Mouse (Mus musculus) erythroblast, embryonic 14.5 days (primary cell): ENCODE measurements at regions not wholly inside any gene's neighbourhood (a gene's known extent, or its start where the extent isn't known, plus 50 kb on each side); places are given as distances from the start of the nearest gene placed in this dataset.

Experiments used
- H3K27me3 ChIP-seq: 2 replicates; pipeline ENCODE4 v1.6.1; 2012; ENCODE audit warnings: inconsistent platforms; ENCODE audit not compliant: control insufficient read depth
- H3K36me3 ChIP-seq: 2 replicates; pipeline ENCODE4 v1.6.1; 2012; ENCODE audit warnings: mild to moderate bottlenecking, inconsistent platforms; ENCODE audit not compliant: control insufficient read depth
- H3K4me1 ChIP-seq: 2 replicates; pipeline ENCODE4 v1.6.1; 2012; ENCODE audit warnings: inconsistent platforms; ENCODE audit not compliant: control insufficient read depth
- H3K4me3 ChIP-seq: replicated peaks from 2 replicates; pipeline ENCODE3; 2012; ENCODE audit warnings: moderate library complexity, mild to moderate bottlenecking, inconsistent platforms
- H3K9me3 ChIP-seq: 2 replicates; pipeline ENCODE4 v1.6.1; 2012; ENCODE audit warnings: low read length, inconsistent platforms, mixed read lengths; ENCODE audit not compliant: control insufficient read depth
- GATA1 ChIP-seq: IDR thresholded peaks from 2 replicates; pipeline ENCODE4 v1.6.1; 2012; ENCODE audit warnings: low read length, inconsistent platforms, mixed read lengths
- TAL1 ChIP-seq: IDR thresholded peaks from 3 replicates; pipeline ENCODE4 v1.6.1; 2012; ENCODE audit warnings: low read length, inconsistent platforms, mixed read lengths

DNA sequence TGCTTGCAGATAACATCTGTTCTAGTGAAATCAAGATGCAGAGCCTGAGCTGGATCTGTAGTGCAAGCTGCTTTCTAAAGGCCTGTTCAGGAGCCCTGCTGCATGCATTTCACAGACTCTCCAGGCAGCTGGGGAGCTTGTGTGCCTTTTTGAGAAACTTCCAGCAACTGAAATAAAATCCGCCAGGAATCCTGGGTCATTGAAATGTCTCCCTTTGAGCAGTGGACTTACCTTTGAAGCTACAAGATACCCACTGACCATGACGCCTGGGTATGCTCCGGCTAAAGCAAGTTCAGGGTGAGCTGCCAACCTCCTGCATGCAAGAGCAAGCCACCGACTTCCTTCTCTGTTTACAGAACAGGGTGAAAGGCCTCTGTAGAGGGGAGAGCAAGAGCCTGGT lies 278.7 kb downstream of the Cenpw start:
- no peaks in the 10 kb centered on the region for H3K4me1 ChIP-seq
- H3K9me3 ChIP-seq = no peaks in the 10 kb centered on the region
- H3K27me3 ChIP-seq = no peaks in the 10 kb centered on the region
- no peak overlapping the region for H3K4me3 ChIP-seq
- no peaks in the 10 kb centered on the region for H3K36me3 ChIP-seq
- TF ChIP-seq GATA1 (no peak), TAL1 (no peak)

DNA sequence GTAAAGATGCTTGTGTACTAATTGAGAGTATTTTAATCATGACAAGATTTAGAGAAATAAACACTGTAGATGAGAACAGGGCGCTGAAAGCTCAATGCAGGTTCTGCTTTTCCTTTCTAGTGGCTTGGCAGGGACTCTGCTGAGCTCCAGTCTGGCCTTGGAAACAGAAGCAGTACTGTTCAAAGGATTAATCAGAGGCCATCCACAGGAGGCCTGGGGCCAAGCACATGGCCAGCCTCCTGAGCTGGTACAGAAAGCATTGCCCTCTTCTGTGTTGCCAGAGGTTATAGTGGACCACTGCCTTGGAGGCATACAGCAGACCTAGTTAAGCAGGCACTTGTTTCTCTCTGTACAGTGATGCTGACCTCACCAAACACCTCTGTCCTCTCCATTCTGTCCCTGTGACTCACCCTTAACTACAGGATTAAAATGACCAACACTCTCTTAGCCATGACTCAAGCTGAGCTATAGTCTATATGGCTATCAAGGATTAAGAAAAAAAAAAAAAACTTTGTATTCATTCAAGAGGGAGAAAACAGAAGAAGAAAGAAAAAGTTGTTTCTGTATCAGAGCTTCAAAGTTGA lies 302.5 kb downstream of the Cenpw start:
- Histone ChIP-seq H3K4me1 (no peaks in the 10 kb centered on the region), H3K4me3 (no peak overlapping the region), H3K27me3 (no peaks in the 10 kb centered on the region), H3K9me3 (no peaks in the 10 kb centered on the region), H3K36me3 (no peaks in the 10 kb centered on the region)
- TF ChIP-seq GATA1 (no peak), TAL1 (no peak)

DNA sequence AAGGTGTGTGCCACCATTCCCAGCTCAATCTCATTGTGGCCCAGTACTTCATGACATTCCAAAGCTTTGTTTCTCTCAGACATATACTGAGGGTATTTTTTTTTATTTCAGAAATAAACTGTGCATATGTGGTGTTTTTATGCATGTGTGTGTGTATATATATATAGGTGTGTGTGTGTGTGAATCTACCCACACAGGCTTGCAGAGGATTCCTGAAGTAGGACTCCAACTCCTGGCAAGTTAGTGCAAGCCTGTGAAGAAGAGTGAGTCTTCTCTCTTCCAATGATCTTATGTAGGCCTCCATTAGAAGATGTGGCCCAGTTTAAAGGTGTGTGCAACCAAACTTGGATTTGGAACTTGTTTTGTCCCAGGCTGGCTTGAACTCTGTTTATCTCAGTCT lies 328.9 kb upstream of the Rspo3 start:
- H3K9me3 ChIP-seq = no peaks in the 10 kb centered on the region
- H3K36me3 ChIP-seq = no peaks in the 10 kb centered on the region
- H3K4me3 ChIP-seq = no peak overlapping the region
- H3K4me1 ChIP-seq = no peaks in the 10 kb centered on the region
- no peaks in the 10 kb centered on the region for H3K27me3 ChIP-seq
- TF ChIP-seq TAL1 = no peak
- TF ChIP-seq GATA1 = no peak

DNA sequence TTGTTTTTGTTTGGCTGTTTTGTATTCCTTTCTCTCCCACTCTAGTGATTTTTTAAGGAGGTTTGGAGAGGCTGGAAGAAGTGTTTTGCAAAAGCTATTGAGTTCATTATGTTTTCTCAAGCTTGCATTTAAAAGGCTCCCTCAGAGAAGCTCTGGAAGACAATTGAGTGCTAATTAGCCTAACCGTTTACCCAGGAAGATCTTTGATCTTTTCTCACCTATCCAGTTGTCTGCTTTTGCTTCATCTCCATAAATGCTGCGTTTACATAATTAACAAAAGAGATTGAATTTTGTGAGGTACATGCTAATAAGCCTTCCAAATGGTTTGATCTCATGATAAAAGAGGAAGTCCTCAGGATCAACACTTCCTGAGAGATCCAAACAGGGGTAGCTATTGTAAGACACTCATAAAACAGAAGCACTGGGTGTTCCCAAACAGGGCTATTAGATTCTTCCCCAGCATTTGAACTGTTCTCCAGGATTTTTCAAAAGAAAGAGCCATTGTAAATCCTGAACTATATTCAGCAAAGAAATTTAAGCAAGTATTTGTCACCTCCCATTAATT lies 320.2 kb upstream of the Rspo3 start:
- no peaks in the 10 kb centered on the region for H3K27me3 ChIP-seq
- no peak overlapping the region for H3K4me3 ChIP-seq
- TF ChIP-seq GATA1 (no peak), TAL1 (no peak)
- H3K36me3 ChIP-seq = no peaks in the 10 kb centered on the region
- H3K4me1 ChIP-seq = no peaks in the 10 kb centered on the region
- H3K9me3 ChIP-seq = no peaks in the 10 kb centered on the region

DNA sequence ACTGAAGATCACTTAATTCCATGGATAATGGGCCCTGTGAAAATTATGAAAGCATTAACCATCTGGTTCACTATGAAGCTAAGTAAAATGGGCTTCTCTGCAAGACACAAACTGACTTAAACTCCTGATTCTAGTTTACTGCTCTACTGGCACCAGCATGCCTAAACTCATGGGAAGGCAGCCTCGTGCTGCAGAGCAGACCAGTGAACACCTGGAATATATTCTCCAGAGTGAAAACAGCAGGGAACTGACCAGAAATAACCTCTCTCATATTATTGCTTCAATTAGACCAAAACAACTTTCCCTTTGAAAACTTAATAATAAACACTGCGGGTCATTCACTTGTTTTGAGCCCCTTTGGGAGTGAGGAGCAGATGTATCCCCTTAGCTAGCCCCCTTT lies 316.8 kb upstream of the Rspo3 start:
- H3K27me3 ChIP-seq = no peaks in the 10 kb centered on the region
- TF ChIP-seq GATA1 = no peak
- no peak for TF ChIP-seq TAL1
- H3K9me3 ChIP-seq = no peaks in the 10 kb centered on the region
- no peaks in the 10 kb centered on the region for H3K4me1 ChIP-seq
- H3K36me3 ChIP-seq = no peaks in the 10 kb centered on the region
- no peak overlapping the region for H3K4me3 ChIP-seq

DNA sequence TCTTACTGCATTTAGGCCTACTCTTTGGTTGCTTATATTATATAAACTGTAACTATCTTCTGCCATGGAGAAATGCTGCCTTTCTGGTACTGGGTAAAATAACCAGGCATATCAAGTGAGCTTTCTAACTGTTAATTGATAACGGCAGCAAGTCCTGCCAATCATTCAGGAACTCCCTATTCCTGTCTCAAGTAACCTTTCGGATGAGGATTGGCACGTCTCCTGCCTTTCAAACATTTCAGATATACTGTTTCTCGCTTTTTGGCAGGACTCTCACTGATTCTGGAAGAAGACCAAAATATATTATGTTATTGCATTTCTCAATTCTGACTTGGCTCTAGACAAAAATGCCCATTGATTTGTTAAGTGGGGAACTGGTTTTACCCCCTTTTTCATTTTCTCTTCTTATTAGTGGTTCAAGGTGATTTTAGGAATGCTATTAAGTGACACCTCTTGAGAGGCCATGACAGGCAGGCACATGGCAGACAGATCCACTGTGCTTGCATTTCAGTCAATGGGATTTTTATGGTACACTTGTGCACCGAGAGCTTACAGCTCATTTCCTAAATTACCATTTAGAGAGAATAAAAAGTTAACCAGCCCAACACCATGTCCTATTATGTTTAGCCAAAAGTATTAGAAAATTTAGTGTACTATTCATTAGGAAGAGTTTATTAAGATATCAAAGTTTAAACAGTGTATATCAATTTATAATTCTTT lies 289.4 kb upstream of the Rspo3 start:
- Histone ChIP-seq H3K9me3 (no peaks in the 10 kb centered on the region), H3K4me1 (no peaks in the 10 kb centered on the region), H3K27me3 (no peaks in the 10 kb centered on the region), H3K4me3 (no peak overlapping the region), H3K36me3 (no peaks in the 10 kb centered on the region)
- TF ChIP-seq TAL1 = no peak
- TF ChIP-seq GATA1 = no peak

DNA sequence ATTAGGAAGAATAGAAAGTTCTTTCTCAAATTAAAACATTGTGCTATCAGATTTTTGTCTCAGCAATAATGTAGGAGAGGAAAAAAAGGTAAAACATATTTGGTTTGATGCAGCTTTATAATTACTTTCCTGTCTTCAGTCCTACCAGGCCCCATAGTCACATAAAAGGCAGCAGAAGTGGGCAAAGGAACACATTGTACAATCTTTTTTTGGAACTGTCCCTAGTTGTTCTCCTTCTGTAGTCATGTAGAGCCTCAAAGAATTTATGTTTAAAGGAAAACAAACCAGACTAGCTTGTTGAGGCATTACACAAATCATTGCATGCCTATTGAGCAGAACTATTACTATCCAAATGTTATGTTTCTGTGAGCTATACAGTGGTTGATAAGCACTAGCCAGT lies 288.7 kb upstream of the Rspo3 start:
- no peaks in the 10 kb centered on the region for H3K9me3 ChIP-seq
- no peak for TF ChIP-seq GATA1
- no peak for TF ChIP-seq TAL1
- no peaks in the 10 kb centered on the region for H3K4me1 ChIP-seq
- no peak overlapping the region for H3K4me3 ChIP-seq
- no peaks in the 10 kb centered on the region for H3K27me3 ChIP-seq
- H3K36me3 ChIP-seq = no peaks in the 10 kb centered on the region

DNA sequence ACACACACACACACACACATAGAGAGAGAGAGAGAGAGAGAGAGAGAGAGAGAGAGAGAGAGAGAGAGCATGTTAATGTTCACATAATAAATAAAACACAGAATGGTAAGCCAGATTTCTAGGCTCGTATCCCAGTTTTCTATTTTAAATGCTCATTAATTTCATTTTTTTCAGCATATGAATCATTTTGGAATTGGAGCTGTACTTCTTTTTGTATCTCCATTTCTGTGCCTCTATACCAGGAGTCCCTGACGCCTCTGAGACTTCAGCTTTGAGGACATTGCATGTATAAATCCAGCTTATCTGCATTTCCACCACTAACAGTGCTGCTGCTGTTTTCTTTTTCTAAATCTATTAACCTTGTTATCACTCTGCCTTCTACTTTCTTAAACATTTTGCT lies 287.5 kb upstream of the Rspo3 start:
- TF ChIP-seq TAL1 (no peak), GATA1 (no peak)
- no peaks in the 10 kb centered on the region for H3K9me3 ChIP-seq
- no peaks in the 10 kb centered on the region for H3K27me3 ChIP-seq
- H3K4me1 ChIP-seq = no peaks in the 10 kb centered on the region
- no peaks in the 10 kb centered on the region for H3K36me3 ChIP-seq
- H3K4me3 ChIP-seq = no peak overlapping the region

DNA sequence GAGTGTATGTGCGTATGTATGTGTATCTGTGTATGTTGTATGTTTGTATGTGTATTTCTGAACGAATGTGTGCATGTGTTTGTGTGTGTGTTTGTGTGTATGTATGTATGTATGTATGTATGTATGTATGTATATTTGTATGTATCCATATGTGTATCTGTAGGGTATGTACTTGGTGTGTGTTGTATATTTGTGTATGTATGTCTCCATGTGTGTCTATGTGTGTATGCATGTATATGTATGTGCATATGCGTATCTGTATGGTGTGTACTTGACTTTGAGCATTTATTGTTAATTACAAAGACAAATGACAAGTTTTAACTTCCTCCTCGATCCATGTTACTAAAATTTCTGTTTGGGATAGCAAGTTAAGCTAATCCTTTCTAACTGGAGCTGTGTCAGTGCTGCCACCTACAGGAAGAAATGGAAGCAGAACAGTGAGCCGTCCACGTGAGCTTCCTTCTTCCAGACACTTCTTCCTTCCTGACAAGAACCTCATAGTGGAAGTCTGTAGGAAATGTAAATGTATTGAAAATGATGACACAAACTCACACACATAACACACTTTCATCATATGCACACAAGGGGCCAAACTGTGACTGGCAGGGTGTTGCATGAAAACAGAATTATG lies 268.4 kb upstream of the Rspo3 start:
- no peaks in the 10 kb centered on the region for H3K27me3 ChIP-seq
- no peaks in the 10 kb centered on the region for H3K9me3 ChIP-seq
- no peak for TF ChIP-seq GATA1
- no peak for TF ChIP-seq TAL1
- no peak overlapping the region for H3K4me3 ChIP-seq
- H3K36me3 ChIP-seq = no peaks in the 10 kb centered on the region
- H3K4me1 ChIP-seq = no peaks in the 10 kb centered on the region
